Mouse (Mus musculus) liver, embryonic 14 days (tissue): ENCODE results near the gene Mdc1. TPM values are rescaled to one million over a fixed set of nuclear protein-coding genes. Genes with fewer than 3 reads are reported as not detected.

Experiments used
- polyA plus RNA-seq: library from polyadenylated mRNA; depleted of rRNA; stranded (reverse); fragments of >200 nt; gene quantifications from 2 replicates; pipeline ENCODE4 v1.2.3, GENCODE M21; 2012; rRNA removed

Mdc1 gene
- 10.0 and 10.7 TPM in 2 replicates for polyA plus RNA-seq

DNA sequence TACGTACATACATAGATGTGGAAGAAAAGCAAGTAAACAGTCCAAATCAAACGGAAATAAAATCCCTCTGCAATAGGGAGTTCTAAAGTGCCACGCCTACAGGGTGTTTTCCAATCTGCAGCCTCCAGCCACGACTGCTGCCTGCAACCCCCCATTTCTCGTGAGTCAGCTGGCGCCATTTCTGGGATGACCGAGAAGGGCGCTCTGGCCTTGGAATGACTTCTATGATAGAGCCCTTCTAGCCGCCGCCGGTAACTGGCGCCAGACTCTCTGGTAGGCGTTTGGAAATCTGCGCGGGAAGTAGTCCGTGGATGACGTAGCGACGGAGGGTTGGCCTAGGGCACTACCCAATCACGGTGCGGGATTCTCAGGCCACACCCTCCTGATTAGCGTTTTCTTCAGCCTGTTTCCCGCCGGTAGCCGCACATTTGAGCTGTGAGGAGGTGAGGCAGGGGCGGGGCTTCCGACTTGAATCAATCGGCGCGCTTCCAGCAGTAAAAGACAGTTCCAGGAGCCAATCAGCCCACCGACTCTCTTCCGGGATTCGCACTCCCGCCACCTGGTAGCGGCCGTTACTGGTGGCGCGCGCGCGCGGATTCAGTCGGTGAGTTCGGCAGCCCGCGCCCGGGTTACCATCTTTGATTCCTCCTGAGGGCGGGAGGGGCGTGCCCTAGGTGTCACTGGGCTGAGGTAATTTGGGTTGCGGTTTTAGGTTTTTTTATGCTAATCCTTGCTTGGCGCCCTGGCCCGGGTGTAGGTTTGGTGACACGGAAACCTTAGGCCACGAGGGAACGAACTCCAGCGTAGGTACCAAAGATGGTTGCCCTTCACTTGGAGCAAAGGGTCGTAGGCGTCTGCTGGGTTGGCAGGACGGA is at the start of gene Mdc1:
Gene Mdc1, plus strand, starts transcription at position 440 of the 875 bp plus-strand sequence.

DNA sequence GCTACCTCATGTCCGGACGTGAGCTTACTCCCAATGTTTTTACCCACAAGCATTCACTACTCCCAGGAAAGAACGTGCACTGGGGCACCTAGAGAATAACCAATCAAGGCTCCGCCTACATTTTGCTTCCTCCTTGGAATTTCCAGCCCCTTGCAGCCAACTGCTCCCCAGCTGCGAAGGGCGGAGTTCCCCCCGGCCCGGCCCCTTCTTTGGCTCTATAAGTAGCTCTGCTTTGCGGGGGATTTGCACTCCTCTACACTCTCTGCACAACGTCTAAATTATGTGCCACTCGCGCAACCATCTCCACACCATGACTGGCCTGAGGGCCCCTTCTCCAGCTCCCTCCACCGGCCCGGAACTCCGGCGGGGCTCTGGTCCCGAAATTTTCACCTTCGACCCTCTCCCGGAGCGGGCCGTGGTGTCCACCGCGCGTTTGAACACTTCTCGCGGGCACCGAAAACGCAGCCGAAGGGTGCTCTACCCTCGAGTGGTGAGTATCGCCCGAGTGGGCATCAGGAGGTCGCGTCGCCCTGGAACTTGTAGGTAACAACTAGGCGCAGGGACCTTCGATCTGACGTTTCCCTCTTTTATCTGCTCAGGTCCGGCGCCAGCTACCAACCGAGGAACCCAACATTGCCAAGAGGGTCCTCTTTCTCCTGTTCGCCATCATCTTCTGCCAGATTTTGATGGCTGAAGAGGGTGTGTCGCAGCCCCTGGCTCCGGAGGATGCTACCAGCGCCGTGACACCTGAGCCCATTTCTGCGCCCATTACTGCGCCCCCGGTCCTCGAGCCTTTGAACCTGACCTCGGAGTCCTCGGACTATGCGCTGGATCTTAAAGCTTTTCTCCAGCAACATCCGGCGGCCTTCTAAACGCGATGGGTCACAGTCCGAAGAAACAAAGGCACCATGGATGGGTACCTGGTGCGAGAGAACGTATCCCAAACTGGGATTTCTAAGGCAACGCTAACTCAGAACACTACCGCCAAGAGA is 19.6 kb upstream of the Mdc1 start, which contains the start of gene Ier3:
Gene Ier3, plus strand, starts transcription at position 246 of the 992 bp plus-strand sequence.

DNA sequence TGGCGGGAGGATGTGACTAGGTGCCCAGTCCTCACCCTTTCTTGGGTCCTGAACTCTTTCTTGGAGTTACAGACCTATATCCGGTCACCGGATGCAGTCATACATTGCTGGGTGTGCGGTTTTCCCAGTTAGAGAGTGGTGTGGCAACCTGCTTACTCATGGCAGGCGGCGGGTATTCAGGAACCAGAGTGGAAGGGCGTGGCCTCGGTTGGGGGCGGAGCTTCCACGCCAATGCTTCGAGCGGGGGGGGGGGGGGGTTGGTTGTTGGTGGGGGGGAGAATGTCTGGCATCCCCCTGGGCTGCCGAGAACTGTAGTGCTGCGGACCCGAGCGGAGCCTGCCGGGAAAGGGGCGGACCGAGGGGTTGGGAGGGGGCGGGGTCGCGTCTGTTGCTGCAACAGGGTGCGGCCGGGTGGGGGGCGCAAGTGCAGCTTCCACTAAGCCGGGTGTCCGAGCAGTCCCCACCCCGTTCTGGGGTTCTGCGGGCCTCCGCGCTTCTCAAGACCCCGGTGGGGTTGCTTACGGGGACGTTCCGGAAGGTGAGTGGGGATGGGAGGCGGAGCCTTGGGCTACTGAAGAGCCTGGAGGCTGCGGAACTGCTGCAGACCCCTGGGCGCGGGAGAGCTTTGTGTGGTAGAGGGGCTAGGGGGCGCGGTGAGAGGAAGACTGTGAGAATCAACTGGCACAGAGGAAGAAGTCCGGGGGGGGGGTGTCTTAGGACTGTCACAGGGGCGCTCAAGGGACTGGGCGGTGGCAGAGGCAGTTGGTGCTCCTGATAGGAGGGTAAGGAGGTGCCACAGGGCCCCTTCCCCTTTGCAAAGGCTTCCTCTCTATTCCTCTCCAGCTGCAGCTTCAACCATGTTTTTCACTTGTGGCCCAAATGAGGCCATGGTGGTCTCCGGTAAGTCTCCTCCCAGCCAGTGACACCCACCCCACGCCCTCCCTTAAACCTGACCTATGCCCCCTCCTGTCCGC is 18.1 kb upstream of the Mdc1 start, which contains the start of gene Flot1:
Gene Flot1, plus strand, starts transcription at position 267 of the 974 bp plus-strand sequence.

DNA sequence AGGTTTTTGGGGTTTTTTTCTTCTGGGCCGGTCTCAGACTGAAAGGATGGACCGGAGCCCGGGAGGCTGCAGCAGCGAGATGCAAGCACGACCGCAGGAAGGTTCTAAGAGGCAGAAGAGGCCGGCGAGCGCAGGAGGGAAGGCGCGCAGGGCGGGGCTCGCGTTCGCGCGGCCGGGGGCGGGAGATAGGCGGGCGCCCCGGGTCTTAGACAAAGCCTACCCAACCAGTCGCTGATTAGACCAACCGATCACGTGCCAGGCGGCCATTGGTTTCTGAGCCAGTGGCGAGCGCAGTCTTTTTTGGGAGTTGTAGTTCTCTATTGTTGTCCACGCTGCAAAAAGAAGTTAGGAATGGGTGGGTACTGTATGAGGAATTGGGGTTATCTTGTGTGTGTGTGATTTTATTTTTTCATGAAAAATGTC is 3.2 kb upstream of the Mdc1 start, which contains the start of gene Tubb5:
Gene Tubb5, minus strand, starts transcription at position 185 of the 423 bp plus-strand sequence.

DNA sequence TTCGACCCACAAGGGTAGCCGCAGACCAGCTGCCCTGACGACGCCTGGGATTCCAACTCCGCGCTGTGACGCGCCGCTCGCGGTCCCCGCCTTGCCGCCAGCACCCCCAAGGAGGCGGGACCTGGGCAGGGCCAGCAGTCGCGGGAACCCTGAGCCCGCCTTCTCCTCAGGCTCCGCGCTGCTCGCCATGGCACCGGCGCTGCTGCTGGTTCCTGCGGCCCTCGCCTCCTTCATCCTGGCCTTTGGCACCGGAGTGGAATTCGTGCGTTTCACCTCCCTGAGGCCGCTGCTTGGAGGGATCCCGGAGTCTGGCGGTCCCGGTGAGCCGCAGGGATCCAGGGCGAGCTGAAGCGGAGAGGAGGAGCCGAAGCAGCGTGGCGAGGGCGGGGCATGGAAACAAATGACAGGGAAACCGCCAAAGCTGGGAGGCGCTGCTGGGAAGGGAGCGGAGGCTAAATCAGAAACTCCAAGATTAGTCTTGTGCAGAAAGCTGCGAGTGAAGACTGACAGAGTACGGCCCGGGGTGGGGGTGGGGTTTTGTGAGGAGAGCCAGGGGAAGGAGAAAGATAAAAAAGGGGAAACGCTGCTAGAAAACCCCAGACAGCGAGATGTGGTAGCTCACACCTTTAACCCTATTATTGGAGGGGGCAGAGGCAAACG is 20.0 kb downstream of the Mdc1 start, which contains the start of gene Nrm:
Gene Nrm, plus strand, starts transcription at position 121 of the 660 bp plus-strand sequence.

DNA sequence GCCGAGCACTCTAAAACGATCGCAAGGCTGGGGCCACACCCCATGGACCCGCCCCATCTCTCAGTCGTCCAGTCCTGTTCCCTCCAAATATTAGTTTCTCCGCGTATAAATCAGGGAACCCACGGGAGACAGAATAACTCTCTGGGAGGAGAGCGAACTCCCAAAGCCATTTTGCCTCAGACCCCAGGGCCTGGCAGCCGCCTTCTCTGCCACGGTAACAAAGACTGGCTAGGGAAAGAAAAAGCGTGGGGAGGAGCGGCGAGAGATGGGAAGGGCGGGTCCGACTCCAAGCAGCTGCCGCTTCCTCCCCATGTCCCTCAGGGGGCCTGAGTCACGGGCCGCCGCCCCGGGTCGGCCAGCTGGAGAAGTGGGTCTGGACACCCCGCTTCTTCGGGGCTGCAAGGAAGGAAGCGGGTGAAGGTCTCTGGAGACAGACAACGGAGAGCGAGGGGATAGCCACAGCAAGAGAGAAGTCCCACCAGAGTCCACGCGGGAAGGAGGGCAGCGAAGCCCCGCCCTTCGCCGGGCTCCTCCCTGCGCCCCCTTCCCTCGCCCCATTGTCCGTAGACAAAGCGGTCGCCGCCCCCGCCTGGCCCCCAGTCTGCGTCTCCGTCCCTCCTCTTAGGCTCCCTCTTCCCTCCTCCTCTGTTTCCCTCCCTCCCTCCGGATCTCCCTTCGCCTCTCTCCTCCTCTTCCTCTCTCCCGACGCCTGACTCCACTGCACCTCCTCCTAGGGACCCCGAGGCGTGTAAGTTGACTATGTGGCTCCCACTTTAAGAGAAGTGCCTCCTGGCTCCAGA is 24.4 kb downstream of the Mdc1 start, which contains the start of gene Ppp1r18:
Gene Ppp1r18, plus strand, starts transcription at position 113 of the 800 bp plus-strand sequence.

DNA sequence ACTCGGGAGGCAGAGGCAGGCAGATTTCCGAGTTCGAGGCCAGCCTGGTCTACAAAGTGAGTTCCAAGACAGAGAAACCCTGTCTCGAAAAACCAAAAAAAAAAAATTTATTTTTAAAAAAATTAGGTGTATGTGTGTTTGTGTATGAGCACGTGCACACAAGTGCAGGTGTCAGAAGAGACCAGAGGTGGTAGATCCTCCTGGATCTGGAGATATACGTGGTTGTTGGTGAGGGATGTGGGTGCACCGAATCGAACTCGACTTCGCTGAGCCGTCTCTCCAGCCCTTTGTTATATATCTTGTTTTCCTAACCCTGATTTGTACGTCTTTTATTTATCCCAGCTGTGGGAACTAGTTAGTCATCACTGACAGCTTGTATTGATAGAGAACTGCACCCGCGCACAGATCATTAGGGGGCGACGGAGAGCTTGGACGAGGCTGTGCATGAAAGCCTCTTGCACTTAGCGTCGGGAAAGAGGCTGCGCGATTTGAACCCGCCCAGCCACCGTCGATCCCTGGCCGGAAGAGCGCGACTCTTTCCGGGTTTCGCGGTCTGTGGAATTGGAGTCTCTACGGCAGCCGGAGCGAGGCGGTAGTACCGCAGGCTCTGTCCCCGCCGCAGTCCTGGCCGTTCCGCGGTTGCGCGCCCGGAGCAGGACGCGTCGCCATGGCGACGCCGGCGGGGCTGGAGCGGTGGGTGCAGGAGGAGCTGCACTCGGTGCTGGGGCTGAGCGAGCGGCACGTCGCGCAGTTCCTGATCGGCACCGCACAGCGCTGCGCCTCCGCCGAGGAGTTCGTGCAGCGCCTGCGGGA is 38.1 kb downstream of the Mdc1 start, which contains the start of gene Dhx16:
Gene Dhx16, plus strand, starts transcription at position 575 of the 813 bp plus-strand sequence.

DNA sequence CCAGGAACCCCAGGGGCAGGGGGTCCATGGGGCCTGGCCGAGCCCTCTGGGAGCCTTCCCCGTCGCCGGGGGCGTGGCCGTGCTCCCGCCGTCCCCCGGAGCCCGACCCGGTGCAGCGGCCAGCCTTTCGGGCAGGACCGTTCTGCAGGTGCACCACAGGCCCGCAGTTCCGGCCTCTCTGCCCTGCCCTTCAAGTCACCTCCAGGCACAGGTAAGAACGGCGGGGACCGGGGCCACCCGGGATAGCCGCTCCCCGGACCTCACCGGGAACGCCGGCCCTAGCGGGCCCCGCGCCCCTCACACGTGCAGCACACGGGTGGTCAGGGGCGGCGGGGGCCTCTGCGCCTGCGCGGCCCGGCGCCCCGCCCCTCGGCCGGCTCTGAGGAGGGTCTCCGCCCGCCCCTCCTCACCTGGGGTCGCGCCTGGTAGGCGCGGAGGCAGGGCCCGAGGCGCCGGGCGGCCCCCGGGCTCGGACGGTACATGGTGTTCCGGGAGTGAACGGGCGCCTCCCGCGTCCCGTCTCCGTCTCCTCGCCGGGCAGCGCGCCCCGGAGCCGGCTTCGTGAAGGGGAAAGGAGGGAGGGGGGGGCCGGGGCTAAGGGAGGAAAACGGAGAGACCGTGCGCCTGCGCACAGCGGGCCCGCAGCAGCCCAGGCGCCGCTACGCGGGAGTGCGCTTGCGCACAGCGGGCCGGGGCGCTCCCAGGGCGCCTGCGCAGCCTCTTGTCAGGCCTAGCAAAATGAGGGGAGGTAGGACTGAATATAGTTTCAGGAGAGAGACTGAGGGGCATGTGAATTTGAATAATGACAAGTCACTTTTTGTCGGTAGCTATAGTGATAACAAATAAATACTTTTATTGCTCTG is 55.7 kb downstream of the Mdc1 start, which contains the start of gene 2310061I04Rik:
Gene 2310061I04Rik, minus strand, starts transcription at position 651 of the 863 bp plus-strand sequence.

Other genes starting within 250 kb of the Mdc1 start
- not detected in 2 replicates for gene Sfta2, start 240.0 kb upstream of the Mdc1 start, polyA plus RNA-seq
- not detected in 2 replicates for gene Gm9573, start 214.9 kb upstream of the Mdc1 start, polyA plus RNA-seq
- gene Mucl3, start 197.8 kb upstream of the Mdc1 start, polyA plus RNA-seq: 0.02 TPM in 1 of 2 replicates, not detected in the other
- gene Vars2, start 173.9 kb upstream of the Mdc1 start, polyA plus RNA-seq: 7.1 and 7.8 TPM in 2 replicates
- gene Gtf2h4, start 167.8 kb upstream of the Mdc1 start, polyA plus RNA-seq: 15.6 and 17.6 TPM in 2 replicates
- gene Ddr1, start 136.9 kb upstream of the Mdc1 start, polyA plus RNA-seq: 0.91 and 1.4 TPM in 2 replicates
- 7.2 and 9.8 TPM in 2 replicates for gene Ier3, start 19.8 kb upstream of the Mdc1 start, polyA plus RNA-seq
- gene Flot1, start 18.3 kb upstream of the Mdc1 start, polyA plus RNA-seq: 31.6 and 34.3 TPM in 2 replicates
- gene Tubb5, start 3.2 kb upstream of the Mdc1 start, polyA plus RNA-seq: 448 and 489 TPM in 2 replicates
- 13.3 and 17.0 TPM in 2 replicates for gene Nrm, start 19.8 kb downstream of the Mdc1 start, polyA plus RNA-seq
- gene Ppp1r18, start 24.1 kb downstream of the Mdc1 start, polyA plus RNA-seq: 9.1 and 9.3 TPM in 2 replicates
- gene Dhx16, start 38.3 kb downstream of the Mdc1 start, polyA plus RNA-seq: 42.6 and 44.7 TPM in 2 replicates
- 11.3 and 15.3 TPM in 2 replicates for gene 2310061I04Rik, start 55.9 kb downstream of the Mdc1 start, polyA plus RNA-seq
- gene Atat1, start 68.6 kb downstream of the Mdc1 start, polyA plus RNA-seq: 8.2 and 8.5 TPM in 2 replicates
- 44.9 and 55.3 TPM in 2 replicates for gene Mrps18b, start 74.9 kb downstream of the Mdc1 start, polyA plus RNA-seq
- gene Ppp1r10, start 74.9 kb downstream of the Mdc1 start, polyA plus RNA-seq: 13.3 and 16.4 TPM in 2 replicates
- 51.1 and 52.6 TPM in 2 replicates for gene Abcf1, start 128.2 kb downstream of the Mdc1 start, polyA plus RNA-seq
- 4.9 and 5.4 TPM in 2 replicates for gene Gnl1, start 138.3 kb downstream of the Mdc1 start, polyA plus RNA-seq
- gene Prr3, start 138.7 kb downstream of the Mdc1 start, polyA plus RNA-seq: 4.5 and 6.2 TPM in 2 replicates
- 4.2 and 6.5 TPM in 2 replicates for gene H2-T24, start 179.0 kb downstream of the Mdc1 start, polyA plus RNA-seq
- 25.1 and 29.1 TPM in 2 replicates for gene H2-T23, start 191.3 kb downstream of the Mdc1 start, polyA plus RNA-seq
- gene H2-T22, start 201.2 kb downstream of the Mdc1 start, polyA plus RNA-seq: 8.3 and 9.1 TPM in 2 replicates
- not detected in 2 replicates for gene Gm6034, start 201.4 kb downstream of the Mdc1 start, polyA plus RNA-seq
- not detected in 2 replicates for gene Gm11127, start 216.9 kb downstream of the Mdc1 start, polyA plus RNA-seq